Mouse (Mus musculus) mature B cell (primary cell): ENCODE measurements around the gene Cadm1.

Experiments used
- in situ Hi-C: fragments of 300-500 bp; cut with MboI; formaldehyde crosslinking; loops from 2 replicates; pipeline ENCODE4 v1.14.3; 2019

Gene Cadm1

DNA sequence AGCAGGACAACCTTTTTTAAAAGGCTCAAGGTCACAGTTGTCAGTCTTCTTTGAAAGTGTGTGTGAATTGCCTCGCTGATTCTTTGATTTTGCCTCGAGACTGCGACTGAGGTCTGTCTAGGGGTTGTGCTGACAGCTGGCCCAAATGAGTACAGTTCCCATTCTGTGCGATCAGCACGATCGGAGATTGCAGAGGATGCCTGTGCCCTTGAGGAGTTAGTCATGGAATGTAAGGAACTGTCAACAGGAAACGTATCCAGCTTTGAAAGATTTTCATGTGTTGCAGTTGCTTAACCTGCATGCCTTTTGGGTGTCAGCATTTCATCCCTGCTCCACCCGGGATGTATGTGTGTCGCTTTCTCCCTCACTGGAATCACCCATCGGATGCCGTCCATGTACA lies 141.6 kb downstream of the Cadm1 start:
- in situ Hi-C loops, result no loop called here

DNA sequence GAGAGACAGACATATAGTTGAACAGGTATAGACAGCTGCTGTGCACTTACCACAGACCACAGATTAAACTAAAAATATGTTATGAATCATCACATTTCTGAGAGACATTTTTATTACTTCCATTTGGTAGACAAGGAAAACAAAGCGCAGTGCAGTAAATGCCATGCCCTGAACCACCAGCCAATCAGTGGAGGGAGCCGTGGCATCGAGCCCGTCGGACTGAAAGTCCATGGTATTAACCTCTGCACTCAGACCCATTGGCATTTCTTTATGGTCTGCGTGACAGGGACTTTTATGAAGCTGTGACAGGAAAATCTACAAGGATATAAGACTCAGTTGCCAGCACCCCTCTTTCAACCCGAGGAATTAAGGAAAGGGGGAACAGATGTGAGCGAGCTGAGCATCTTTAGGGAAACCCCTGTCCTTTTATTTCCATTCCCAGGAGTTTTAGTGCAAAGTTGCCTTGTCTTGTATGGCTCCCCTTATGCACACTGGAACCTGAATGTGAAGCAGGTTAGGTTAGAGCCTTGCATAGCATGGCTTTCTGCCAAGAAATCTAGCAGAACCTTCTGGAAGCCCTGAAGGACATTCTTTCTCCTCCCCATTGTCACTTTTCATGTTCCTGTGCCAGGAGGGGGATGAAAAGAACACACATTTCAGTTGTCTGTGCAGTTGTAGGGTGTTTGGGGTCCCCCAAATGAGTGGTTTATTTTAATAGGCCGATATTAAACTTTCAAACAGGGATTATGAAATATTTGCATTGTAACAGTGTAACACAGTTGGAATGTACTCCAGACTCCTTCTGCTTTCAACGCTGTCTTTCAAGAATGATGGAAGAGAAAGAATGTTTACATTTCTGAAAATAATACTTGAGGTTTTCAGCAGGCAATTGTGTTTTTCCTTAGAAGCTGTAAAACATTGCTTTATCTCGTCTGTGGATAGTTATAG lies 145.1 kb downstream of the Cadm1 start:
- in situ Hi-C loops, result no loop called here

DNA sequence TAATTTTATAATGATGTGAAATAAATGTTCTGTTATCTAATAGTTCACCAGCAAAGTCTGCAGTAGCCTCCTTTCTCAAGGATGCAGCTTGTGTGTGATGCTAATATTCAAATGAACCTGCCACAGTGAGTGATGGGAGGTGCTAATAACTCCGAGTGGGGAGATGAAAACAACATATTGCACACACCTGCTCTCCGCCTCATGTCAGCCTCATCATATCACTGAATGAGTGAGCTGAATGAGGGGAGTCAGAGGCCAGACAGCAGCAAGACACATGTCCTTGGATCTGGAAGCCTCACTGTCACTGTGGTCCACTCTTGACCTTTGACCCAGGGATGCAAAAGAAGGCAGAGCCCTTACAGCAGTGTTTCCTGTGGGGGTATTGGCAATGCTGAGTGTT lies 156.9 kb downstream of the Cadm1 start:
- in situ Hi-C loops, result no loop called here

DNA sequence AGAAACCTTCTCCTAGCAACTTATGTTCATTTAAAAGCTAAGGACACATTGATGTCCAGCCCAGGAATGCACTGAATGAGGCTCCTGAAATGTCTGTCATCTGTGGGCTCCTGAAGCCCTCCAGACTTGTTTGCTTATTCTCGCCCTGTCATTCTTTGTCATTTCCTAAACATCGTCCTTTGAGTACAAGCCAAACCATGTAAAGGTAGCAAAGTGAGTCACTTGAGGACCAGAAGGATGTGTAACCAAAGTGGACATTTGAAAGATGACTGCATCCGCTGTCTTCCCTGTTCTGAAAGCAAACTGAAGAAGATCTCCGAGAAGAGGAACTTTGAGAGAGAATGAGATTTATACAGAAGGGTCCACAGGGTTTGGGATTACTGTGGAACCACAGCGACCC lies 157.6 kb downstream of the Cadm1 start:
- in situ Hi-C loops, result no loop called here

DNA sequence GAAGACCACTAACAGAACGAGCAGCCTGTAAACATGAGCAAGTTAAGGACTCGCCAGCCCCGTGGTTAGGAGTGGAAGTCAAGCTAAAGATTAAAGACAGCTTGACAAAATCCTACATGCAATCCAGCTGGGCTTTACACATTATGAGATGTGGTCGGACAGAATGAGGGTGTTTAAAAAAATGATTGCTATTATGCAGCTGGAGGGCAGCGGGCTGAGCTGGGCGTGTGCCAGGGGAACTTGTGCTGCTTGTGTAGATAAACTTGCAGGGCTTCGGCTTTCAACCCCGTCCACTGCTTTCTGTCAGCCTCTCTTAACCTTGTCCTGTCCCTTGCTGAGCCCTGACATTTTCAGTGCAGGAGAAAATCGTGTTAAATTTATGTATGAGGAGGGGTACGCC lies 158.3 kb downstream of the Cadm1 start:
- in situ Hi-C loops, result no loop called here

DNA sequence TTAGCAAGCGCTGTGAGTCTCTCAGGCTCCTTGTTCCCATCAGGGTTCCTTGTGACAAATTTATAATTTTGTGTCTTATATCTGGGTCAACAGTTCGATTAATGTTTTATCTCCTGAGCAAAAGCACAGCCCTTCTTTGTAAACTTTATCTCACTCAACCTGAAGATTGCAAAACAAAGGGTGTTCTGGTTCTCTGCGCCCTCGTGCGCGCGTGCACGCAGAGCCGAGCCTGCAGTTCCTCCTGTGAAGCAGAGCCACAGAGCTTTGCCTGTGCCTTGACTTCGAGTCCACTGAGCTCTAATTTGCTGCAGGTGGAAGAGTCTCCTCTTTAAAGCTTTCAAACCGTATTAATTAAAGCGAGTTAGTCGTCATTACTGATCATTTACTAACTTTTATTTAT lies 162.9 kb downstream of the Cadm1 start:
- in situ Hi-C loops, result no loop called here

DNA sequence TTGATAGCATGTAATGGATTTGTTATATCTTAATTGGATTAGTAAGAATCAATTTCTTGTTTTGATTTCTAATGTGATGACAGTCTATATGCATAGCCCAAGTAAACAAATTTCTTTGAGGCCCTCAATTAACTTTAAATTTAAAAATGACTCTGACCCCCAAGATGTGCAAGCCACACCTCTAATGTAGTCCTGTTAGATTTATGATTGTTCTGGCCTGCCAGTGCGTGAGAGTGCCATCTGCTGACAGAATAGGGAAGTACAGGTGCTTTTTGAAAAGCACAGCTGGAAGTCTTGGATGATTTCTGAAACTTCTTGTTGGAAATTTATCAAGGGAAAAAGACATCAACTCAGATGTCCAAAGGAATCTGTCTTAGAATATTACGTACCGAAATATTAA lies 169.1 kb downstream of the Cadm1 start:
- in situ Hi-C loops, result no loop called here

DNA sequence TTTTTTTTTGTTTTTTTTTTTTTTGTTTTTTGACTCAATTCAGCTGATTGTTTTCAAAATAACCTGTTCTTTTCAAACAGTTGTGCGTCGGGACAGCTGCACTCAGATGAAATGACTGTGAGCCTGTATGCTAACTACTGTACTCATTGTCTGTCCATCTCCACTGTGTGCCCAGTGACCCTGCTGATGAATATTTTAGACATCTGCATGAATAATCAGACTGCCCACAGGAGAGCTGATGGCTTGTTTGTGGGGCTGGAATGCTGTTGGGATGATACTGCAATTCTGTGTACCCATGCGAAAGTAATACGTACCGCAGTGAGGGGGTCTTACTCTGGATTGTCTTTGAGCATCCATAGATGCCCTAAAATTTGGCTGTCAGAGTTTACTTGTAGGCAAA lies 170.0 kb downstream of the Cadm1 start:
- in situ Hi-C loops, result no loop called here

DNA sequence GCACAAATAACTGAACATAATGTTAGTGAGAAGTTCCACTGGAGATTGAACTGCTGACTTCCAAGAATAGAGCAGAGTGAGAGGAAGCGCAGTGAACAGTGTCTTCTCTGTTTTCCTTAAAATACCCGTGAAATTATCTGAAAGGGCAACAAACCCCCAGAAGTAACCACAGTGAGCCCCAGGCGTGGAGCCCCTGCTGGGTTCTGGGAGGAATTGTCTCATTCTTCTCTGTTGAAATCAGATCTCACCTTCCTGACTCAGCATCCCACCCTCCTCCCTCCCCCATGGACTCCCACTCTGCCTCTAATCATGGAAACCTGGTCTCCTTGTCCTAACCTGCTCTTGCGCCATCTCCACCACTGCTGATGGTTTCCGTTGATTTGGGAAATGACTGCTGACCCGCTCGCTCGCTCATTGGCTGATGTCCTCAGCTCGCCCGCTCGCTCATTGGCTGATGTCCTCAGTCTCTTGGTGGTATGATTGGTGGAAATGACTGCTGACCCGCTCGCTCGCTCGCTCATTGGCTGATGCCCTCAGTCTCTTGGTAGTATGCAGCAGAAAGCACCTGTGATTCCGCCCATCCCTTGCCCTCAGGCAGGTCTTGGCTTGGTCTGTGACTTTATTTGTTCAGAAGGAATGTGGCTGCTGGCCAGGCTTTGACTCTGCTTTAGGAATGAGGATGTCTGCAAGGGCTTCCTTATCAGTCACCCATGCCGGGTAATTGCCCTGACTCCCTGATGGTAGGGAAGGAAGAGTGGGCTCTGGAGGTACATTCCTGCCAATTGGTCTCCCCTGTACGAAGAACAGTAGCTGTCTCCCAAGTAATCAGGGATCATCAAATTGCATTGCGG lies 173.3 kb downstream of the Cadm1 start:
- in situ Hi-C loops, result no loop called here

DNA sequence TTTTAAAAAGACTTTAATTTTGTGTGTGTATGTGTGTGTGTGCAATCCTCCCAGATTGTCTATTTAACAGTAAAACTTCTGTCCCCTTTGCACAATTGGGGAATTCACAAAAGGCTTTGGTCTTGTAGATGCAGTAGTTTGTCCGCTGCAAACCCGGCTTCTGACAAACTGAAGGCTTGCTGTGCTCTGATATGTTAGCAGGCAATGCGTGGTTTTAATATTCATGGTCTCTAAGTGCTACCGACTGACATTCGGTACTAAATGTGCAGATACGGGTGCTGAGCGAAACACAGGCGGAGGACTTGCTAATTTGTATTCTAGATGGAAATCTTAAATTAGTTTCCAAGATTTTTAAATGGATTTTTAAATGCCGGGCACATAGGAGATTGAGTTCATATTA lies 176.4 kb downstream of the Cadm1 start:
- in situ Hi-C loops, result no loop called here

DNA sequence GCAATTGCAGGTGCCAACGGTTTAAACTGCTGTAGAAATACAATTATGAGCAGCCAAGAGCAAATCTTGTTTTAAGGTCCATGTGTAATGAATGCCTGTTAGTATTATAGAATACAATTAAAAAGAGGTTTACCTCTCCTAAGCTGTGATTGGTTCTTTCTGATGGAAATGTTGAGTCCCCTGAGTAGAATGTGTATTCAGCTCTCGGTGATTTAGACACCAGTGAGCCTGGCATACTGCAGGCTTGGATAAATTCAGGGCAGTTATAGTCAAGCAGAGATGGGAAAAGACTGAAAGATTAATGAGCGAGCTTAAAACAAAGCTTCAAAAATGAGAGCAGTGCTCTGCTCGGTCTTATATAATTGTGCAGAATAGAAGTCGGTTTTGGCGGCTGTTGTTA lies 177.4 kb downstream of the Cadm1 start:
- in situ Hi-C loops, result no loop called here

DNA sequence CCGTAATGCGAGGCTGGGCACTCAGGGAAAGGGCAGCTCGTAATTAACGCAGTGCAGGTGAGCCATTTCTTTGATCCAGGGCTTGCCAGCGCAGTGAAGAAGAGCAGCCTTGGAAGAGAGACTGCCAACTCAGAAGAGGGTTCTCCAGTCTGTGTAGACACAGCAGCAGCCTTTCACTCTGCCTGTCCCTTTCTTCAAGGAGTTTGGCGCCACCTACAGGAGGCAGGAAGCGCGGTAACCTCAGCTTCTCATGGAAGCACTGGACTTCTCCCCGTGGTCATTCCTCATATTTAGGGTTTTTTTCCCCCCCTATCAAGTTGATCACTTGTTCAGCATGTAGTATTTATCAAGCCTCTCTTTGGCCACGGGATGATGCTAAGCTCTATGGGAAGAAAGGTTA lies 178.3 kb downstream of the Cadm1 start:
- in situ Hi-C loops, result no loop called here

DNA sequence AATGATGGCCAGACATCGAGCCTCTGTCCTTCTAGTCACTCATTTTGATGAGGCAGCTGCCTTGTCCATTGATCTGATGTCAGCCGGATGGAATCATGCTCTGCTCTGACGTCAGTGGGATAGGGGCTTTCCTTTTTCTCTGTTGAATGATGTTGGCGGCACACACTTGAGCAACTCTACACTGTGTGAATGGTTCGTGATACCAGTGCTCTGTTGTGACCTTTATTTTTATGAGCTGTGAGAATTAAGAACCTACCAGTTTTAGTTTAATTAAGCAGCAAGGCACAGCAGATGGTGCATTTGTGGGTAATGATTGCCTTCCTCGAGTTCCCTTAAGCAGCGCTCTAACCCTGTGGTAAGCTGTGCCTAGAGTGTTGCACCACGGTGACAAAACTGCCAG lies 181.0 kb downstream of the Cadm1 start:
- in situ Hi-C loops, result no loop called here

DNA sequence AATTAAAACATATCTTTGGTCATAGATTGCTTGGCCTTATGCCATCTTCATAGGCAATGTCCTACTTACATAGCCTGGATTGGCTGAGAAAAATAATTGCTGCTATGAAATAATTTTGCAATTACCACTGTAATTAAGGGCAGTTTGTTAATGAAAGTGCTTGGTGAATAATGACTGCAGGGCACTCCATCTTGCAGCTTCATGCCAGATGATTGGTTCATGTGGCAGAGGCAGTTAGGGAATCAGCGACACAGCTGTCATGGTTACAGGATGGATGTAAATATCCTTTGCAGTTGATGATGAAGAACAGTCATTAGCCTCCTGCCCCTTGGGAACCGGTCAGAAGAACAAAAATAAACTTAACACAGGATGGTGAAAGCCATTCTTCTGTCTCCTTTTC lies 184.6 kb downstream of the Cadm1 start:
- in situ Hi-C loops, result no loop called here

DNA sequence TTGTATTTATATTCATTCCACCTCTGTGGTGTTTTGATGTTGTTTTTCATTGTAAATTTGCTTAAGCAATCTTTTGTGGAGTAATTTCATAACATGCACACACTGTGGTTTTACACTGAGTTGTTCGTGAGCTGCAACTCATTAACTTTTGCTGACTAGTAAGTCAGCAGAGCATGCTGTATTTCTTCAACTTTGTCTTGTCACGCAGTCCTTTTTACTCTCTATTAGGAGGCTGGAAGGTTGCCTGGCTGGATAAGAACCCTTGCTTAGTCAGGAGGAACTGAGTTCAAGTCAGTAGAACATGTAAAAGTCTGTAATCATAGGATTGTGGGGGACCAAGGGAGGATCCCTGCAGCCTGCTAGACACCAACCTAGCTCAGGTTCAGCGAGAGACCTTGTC lies 185.4 kb downstream of the Cadm1 start:
- in situ Hi-C loops, result no loop called here

DNA sequence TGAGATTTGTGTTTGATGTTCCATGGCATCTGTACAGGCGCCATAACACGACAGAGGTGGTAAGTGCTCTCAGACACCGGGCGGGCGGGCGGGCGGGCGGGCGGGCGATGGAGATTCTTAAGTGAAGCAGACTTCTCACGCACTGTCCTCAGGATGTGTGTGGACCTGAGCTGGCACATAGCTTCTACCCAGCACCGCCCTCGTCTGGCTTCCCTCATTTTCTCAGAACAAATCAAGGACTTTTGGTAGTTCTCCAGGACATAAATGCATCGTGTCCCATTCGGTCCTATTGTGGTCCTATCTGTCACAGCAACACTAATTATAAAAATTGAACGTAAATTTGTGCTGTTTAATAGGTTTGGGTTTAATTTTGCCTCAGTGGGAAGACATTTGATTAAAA lies 186.9 kb downstream of the Cadm1 start:
- in situ Hi-C loops, result no loop called here

DNA sequence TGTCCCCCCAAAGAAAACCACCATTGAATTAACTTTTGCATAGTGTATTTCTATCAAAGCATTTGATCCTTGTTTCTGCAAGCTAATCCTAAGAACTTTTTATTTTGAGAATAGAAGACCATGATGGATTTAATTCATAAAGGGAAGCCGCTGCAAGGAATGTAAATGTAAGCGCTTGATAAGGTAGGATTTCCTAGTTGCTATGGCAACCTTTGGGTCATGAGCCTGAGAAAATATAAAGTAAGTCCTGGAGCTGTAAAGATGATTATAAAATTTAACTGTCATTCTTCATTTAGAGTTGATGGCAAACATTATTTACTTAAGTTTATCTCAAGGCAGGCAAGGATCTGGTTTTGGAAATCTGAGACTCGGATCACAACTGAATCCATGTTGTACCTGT lies 197.6 kb downstream of the Cadm1 start:
- in situ Hi-C loops, result no loop called here

DNA sequence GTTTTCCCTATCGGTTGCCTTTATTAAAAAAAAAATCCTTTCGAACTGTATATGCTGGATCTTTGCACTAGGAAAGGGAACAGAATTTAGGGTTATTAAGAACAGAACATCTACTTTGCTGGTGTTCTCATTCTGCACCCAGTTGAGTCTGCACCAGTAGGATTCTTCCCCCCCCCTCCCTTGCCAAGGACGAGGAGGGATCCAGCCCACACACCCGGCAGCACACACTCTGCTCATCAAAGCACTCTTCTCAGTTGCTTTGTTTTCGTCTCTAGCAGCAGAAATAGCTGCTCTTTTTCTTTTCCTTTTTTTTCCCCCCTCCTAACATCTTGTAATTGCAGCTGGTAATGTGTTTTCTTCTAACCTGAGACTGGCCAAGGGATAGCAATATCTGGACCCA lies 198.9 kb downstream of the Cadm1 start:
- in situ Hi-C loops, result no loop called here

DNA sequence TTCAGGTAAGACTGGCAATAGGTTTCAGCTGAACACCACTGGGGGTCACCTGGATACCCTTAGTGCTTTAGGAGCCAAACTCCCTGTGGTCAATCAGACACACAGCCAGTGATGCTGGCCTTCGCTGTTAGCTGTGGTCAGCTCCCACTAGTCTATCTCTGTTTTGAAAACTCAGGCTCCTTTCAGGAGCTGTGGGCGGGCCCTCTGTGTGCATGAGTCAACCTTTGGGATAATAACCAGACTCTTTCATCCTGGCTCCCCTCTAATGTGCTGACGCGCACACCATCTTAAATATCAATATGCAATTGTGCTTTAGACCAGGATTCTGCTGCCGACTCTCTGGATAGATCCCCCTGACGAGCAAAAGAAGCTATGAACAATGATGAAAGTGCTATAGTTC lies 200.3 kb downstream of the Cadm1 start:
- in situ Hi-C loops, result no loop called here

DNA sequence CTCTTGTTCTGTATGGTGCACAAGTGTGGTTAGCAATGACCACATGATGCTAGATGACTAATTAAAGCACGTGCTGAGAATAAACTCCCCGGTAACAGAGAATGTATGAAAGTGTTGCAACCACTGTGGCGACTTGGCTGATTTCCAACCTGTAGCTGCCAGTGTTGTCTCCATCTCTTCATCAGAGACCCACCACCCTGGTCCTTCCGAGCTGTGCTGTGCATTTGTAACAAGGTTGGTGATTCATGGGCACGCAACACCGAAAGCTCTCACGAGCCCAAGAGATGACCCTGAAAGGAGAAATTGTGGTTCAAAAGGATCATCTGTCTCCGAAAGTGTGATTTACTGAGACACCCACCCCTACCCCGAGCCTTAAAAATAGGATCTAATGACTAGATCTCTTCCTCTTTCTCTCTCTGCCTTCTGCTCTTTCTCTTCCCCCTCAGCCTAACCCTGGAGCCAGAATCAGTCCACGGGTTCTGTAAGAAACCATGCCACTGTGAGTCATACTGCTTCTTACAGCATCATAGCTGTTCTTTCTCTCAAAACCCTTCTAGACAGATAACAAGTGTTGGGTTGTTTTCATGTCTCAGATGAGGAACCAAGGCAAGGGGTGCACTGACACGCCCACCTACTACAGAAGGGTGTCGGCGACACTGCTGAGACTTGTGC lies 203.9 kb downstream of the Cadm1 start:
- in situ Hi-C loops, result no loop called here

DNA sequence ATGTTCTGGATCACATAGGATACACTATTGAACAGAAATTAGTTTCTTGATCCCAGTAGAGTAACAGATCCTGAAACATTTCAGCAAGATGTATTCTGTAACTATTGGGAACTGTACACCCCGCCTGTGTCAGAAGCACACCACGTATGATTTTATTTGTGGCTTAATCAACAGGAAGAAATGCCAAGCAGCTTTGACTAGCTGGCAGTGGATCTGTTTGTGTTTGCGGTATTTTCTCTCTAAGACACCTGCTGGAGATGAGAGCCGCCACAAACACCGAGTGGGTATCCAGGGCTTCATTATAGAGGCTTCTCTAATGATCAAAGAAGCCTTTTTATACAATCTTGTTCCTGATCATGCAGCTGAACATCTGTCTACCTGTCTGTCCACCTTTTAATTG lies 204.9 kb downstream of the Cadm1 start:
- in situ Hi-C loops, result no loop called here

DNA sequence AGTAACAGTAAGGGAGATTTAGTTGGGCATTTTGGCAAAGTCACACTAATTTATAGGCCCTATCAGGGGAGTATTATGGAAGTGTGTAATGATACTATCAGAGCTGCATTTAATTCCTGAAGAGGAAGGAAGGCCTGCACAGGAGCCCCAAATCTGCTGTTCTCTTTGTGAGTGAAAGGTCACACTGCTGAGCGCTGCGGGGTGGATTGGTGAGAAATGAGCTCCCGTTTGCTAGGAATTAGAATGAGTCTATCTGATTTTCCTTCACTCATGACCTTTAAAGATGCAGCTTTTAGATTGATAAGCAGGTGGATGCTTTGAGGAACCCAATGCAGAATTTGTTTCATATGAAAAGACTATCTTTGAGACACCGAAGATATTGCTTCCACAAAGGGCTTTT lies 208.8 kb downstream of the Cadm1 start:
- in situ Hi-C loops, result no loop called here

DNA sequence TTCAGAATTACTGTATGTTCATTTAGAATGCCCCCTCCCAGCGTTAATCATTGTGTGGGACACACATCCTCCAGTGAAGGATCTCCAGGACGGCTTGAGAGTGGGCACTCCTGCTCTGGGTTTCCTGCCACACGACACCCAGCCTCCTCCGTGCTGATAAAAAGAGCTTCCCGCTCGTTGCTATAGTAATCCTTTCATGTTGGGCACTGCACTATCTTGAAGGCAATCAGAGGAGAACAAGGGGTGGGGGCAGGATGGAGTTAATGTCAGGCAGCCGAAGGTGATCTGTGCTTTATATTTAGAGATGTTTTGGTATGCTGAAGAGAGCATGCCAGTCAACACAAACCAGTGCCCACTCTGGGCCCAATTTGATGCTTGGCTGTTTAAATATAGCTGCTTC lies 209.3 kb downstream of the Cadm1 start:
- in situ Hi-C loops, result no loop called here
